Mouse (Mus musculus) retina, adult 2 months (tissue): Measurements from ENCODE around the gene Trpv2.
A peak's percentile ranks its signal among the peaks of the same experiment; 100 is the strongest.

Experiments used
- DNase-seq: peaks from one replicate; pipeline ENCODE4 v3.0.0-alpha.2; 2012; ENCODE audit warnings: low read depth, low spot score

The Trpv2 gene

DNA sequence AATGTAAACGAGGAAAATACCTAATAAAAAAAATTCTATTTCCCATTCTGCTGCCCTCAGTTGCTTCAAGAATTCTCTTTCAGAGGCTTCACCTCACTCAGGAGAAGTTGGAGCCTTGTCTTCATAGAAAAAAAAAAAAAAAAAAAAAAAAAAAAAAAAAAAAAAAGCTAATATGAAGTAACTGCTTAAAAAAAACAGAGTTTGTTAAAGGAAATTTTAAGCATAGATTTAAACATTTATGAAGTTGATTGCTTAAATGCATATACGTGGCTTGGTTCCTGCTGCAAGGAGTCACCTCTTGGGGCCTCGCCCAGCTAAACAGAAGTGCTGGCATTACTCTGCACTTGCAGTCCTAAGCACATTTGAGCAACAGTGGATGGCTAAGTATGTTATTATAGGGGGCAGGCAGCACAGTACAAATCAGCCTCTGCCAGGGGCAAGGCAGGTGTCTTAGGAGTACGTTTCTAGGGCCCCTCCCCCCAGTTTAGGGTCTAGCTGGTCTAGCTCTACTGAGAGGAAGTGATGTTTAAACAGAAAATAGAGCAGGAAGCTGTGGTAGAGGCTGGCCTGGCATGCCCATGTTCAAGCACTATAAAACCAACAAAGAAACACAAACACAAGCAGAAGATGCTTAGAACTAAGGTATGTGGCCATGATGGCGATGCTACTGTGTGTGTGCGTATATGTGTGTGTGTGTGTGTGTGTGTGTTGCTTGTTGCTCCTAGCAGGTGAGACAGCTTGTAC lies at the start of gene Trpv2:
Gene Trpv2 (plus strand): TSS at position 528 of the 744 bp plus-strand sequence.
- DNase-seq: no peak

DNA sequence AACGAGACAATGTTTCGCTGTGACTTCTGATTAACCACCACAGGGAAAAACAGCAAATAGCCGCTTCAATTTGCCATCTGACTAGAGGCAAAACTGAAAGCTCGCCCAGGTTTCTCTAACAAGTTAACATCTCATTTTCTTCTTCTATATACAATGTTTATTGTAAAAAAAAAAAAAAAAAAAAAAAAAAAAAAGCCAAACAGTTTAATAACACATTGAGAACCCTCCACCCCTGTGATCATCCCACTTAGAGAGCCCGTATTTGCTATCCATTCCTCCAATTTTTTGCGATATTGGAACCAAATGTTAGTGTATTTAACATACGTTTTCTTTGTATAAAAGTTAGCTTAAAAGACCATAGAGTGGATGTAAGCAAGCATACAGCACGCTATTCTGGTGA lies 37.2 kb upstream of the Trpv2 start:
- DNase-seq: no peak

DNA sequence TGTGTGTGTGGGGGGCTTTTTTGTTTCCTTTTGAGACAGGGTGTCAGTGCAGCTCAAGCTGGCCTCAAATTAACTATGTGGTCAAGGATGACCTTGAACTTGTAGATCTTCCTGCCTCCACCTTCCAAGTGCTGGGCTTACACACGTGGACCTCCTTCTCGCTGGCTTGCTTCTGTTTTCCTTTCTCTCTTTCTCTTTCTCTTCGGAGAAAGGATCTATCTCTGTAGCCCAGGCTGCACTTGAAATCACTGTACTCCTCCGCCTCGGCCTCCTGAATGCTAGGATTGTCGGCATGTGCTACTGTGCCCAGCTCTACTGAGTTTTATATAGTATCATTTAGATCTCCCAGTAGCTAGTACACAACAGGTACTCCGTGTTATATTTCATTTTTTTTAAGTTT lies 36.7 kb upstream of the Trpv2 start:
- DNase-seq: no peak

DNA sequence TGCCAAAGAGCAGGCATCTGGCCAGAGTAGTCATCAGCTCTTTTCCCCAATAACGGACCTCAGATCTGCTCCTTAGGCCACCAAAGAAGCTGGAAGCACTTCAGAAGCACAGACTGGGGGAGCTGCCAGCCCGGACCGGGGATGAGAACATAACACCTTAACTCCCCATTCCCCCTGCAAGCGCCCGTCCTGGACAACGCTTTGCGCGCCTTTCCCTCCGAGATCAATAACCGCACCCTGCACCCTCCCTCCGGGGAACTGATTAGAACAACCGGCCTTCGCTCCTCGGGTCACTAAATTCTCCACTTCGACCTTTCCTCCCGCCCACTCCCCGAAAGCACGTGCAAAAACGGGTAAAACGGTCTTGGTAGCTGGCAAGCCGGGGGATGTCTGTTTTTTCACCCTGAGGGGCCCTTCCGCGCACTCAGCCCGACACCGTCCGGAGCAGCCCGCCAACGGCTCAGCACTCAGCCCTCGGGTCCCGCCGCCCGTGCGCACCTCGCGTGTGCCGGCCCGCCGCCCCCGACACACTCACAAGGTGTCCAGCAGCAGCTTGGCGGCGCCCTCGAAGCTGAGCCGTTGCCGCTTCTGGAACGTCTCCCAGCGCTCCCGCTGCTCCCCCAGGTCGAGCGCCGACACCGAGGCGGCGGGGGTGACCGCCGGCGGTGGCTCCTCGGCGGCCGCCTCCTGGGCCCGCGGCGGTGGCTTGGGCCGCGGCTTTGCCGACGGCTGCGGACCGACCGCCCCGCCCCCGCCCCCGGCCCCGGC lies 35.8 kb upstream of the Trpv2 start:
- no peak for DNase-seq

DNA sequence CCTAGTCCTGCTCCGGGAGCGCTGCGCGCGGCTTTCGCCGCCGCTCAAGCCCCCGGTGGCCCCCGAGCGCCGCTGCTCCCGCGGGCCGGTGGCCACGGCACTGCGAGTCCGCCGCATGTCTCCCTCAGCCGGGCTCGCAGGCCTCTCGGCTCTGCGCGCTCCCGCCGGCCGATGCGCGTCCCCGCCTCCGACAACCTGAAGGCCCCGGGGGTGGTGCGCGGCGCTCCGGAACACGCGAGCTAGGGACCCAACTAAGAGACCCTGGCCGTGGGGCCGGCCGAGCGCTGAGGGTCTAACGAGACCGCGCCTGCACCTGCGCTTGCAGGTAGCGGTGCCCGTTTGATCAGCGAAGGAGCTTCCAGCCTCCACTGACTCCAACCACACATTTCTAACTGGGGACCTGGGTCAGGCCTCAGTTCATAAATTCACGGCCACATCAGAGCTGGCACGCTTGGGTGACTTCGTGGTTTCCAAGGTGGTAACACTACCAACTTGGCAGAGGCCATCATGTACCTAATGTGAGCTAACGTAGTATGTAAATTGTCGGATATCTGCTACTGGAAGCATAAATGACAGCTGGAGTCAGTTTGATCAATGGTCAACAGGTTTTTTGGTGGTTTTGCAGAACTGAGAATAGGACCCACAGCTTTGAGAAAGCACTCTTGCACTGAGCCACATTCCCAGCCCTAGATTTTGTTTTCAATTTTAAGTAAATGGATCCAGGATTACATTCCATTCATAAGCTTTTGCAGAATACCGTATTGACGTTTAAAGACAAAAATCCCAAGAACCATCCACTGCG lies 35.0 kb upstream of the Trpv2 start, which contains the start of gene Cenpv:
Gene Cenpv (minus strand): TSS at position 173 of the 802 bp plus-strand sequence.
- DNase-seq: peak; percentile 32

DNA sequence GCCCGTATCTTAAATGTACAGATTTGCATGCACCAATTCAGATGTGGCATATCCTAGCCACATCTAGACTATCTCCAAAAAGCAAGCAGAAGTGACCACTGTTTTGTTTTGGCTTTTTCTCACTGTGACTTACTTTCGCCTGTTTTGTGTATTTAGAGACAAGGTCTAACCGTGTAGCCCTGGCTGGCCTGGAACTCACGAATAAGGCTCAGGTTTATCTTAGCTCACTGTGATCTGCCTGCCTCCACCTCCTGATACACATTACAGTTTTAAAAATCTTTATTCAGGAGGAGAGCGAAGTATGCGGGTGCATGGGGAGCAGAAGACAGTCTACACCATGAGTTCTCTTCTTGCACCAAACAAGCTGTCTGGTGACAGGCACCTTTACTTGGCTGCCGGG lies 34.1 kb upstream of the Trpv2 start:
- no peak for DNase-seq

DNA sequence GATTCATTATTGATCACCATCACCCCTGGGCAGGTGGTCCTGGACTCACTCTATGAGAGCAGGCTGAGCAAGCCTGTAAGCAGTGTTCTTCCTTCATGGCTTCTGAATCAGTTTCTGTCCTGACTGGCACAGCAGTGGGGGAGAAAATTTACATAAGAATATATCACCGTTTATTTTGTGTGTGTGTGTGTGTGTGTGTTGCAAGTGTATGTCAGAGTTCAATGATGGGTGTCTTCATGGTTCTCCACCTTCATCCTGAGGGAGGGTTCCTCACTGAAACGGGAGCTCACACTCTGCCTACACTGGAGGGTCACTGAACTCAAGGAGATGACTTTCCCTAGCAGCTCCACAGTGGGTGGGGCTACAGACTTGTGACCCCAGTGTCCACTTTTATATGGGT lies 33.3 kb upstream of the Trpv2 start:
- DNase-seq: no peak

DNA sequence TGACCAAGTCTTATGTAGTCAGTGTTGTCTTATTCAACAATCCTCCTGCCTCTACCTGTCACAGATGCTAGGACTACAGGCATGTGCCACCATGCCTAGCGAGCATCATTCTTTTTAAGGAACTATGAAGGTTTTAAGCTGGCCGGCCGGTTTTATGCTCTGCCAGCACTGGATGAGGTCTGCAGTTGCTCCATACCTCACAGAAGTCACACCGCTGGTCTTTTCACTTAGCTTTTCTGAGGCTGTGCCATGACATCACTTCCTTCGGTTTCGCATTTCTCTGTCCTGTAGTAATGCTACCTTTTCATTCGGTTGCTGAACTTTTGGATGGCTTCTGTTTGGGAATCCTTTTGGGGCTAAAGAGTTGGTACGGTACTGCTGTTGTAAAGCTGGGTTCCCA lies 32.7 kb upstream of the Trpv2 start:
- DNase-seq: no peak

DNA sequence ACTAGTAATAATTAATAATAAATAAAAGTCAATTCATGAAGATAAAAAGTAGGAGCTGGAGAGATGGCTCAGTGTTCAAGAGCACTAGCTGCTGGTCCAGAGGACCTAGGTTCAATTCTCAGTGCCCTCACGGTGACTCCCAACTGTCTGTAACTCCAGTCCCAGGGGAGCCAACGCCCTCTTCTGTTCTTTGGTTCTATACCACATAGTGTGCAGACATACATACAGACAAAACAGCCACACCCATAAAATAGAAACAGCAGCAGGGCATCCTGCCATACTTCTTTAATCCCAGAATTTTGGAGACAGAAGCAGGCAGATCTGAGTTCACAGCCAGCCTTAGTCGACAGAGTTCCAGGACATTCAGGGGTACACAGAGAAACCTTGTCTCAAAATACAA lies 30.3 kb upstream of the Trpv2 start:
- no peak for DNase-seq

DNA sequence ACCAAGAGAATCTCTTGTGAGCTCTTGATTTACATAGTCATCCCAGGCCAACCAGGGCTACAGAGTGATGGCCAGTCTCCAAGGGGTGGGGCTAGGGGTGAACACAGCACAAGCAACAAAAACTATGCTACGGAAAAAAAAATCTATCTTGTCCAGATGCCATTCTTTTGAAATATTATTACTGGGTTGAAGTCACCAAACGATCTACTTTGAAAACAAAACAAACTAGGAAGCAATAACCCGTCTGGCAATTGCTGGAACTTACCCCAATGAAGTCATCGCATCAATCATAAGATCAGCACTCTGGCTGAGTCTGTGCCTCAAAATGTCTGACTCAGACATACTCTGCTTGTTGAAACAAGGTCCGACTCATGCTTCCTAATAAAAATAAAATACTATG lies 24.5 kb upstream of the Trpv2 start:
- DNase-seq: no peak

DNA sequence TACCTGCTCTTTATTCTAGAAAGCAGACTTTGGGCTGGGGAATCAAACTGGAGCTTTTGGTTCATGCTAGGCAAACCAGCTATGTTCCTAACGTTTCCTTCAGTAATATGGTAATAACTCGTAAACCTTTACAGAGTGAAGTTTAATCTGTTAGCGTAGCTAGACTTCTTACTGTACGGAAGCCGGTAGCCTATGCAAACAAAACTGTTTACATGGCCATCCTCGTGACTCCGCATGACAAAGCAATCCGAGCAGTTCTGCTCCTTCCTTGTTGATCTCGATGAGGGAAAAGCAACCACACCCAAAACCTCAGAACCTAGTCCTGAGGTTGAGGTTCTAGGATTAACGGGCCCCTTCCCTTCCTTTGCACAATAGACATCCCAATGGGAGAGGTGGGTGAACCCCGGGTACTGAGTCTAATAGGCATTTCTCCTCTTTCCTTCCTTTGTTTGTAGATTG lies 24.0 kb upstream of the Trpv2 start:
- no peak for DNase-seq

DNA sequence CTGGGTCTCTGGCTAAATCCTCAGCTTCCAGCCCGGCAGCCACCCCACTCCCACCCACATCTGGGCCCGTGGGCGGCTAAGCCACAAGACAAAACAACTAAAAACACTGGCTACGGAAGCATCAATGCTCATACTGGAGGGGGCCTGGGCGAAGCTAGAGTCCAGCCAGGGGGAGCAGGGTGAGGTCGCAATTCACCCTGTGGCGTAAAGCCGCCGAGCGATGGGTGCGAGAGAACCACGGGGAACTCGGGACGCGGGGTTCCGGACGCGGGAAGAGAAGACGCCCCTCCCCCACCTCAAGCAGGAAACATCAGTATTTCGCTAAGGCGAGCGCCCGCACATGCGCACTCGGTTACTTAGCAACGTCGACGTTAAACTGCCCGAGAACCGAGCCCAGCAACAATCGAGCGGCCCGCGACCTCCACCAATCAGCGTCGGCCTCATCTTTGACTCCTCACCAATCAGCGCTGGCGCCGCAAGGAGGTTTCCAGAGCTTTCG lies 23.5 kb upstream of the Trpv2 start, which contains the start of gene Ubb:
Gene Ubb (plus strand): TSS at position 445 of the 499 bp plus-strand sequence.
- peak; percentile 99 for DNase-seq

DNA sequence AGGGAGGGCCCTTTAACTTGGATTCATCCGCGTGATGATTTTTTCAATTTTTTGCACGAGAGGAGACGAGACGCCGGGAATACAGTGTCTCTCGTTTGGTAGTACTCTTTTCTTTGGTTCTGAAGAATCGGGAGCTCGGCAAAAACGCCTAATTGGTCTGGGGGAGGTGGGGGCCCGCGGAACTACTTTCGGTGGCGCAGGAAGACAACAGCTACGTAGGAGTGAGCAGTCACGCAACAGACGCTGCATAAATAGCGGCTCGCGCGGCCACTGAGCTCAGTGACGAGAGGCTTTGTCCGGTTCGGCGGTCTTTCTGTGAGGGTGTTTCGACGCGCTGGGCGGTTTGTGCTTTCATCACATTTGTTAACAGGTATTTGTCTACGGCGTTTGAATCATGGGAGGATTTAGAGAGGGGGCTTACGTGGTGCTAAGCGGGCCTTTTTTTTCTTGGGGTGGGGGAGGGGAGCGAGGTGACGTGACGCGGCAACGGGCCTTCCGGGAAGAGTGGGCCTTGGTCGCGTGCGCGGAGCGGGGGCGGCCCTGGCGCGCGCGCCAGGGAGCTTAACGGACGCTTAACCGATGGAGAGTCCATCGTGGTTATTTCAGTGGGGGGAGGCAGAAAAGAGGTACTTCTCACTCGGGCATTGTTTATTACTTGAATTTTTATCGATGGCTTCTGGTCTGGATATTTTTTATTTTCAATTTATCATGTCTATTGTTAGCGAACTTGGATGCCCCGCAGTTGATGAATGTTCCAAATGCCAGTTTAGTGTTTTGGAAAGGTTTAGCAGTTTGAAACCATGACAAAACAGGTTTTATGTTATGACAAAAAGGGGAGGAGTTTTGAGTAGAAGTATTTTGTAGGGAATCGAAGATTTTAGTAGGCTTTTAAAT lies 22.8 kb upstream of the Trpv2 start:
- peak; percentile 79 for DNase-seq

DNA sequence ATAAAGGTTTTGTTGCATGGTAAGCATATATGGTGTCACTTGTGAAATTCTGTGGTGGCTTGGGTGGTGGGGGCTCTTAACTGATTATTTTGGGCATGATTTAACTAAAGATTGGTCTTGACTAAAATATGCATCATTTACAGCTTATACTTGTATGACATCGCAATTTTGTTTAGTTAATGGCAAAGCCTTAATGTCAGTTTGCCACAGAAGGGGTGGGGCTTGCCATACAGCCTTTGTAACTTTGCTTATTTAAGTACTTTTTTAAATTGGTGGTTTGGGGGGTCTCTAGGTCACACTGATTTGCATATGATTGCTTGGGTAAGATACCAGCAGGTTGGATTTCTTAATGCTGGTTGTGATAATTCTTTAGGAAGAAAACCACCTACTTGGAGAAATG lies 21.1 kb upstream of the Trpv2 start:
- no peak for DNase-seq

DNA sequence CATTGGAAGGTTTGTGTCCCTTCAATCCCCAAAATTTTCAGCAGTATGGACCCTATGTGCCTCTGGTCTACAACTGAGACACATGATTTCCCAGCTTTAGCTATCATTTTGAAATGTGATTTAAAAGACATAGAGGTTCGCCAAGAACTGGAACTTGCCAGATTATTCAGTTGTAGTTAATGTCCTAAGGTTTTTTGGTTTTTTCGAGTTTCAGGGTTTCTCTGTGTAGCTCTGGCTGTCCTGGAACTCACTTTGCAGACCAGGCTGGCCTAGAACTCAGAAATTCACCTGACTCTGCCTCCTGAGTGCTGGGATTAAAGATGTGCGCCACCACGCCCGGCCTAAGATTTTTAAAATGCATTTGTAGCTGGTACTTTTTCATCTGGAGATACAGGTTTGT lies 20.7 kb upstream of the Trpv2 start:
- no peak for DNase-seq

DNA sequence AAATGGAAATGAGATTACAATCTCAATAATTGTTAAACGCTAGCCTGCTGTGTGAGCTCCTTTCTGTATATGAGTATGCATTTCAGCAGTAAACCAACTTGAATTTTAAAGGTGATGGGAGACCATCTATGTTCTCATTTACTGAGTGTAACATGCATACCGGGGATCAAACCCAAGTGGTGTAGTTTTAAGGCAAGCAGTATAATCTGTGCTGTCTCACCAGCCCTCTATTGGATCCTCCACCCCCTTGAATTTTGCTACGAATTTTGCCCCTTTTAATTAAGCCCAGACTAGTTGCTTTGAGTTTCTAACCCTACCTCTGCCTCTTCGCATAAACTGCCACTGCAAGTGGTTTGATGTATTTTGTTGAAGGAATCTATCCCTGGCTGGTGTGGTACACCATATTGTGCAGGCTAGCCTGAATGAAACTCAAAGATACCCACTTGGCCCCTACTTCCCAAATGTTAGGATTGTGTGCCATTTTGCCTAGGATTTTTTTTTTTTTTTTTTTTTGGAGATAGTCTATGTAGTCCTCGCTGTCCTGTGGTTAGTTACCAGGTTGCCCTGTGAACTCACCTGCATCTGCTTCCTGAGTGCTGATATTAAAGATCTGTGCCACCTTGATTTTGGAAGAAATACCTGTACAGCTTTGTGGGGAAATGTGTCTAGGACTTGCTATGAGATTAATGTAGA lies 20.0 kb upstream of the Trpv2 start:
- no peak for DNase-seq

DNA sequence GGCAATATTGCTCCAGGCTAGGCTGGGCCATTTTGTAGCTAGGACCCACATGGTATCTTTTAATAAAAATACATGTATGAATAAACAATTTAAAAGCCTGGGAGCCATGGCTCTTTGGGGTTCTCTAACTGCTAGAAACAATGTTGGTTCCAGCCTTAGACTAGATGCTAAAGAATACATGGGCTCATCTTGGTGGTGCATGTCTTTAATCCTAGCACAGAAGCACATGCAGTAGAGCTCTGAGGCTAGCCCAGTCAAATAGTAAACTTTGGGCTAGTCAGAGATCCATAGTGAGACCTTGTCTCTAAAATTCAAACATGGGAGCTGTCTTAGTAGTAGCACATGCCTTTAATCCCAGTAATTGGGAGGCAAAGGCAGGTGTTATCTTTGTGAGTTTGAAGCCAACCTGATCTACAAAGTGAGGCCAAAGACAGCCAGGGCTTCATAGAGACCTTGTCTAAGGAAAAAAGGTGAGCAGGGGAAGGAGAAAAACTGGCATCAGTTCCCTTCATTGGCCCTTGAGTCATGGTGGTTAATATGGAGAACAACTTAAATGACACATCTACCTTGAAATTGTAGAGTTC lies 19.3 kb upstream of the Trpv2 start:
- no peak for DNase-seq

DNA sequence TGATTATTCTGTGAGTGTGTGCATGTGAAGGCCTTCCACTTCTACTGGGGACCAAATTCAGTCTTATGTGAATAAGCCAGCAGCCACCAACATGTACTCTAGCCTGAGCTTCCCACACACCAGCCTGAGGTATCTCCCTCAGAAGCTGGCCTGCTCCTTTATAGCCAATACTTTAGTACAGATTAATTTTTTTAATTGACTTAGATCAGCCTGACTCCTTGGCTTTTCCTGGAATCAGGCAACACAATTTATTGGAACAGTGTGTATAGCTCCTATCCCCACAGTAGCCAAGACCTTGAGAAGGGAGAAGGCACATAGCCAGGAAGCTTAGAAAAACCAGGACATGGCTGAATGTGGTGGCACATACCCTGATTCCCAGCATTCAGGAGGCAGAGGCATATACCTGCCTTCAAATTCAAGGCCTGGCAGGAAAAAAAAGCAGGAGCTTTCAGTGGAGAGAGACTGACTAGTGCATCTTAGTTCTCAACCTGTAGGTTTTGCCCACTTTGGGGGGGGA lies 18.3 kb upstream of the Trpv2 start:
- no peak for DNase-seq

DNA sequence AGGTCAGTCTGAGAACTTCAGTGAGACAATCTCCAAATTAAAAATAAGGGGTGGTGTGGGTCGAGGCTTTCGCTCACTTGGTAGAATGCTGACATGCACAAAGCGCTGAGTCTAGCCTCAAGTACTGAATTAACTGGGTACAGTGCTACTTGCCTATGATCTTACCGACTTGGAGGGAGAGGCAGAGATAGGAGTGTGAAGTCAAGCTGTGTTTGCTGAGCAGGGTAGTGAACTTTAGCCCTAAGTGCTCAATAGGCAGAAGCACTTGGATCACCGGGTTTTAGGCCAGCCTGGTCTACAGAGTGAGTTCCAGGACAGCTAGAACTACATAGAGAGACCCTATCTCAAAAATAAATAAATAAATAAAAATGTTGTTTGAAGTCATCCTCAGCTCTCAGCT lies 17.1 kb upstream of the Trpv2 start:
- no peak for DNase-seq

DNA sequence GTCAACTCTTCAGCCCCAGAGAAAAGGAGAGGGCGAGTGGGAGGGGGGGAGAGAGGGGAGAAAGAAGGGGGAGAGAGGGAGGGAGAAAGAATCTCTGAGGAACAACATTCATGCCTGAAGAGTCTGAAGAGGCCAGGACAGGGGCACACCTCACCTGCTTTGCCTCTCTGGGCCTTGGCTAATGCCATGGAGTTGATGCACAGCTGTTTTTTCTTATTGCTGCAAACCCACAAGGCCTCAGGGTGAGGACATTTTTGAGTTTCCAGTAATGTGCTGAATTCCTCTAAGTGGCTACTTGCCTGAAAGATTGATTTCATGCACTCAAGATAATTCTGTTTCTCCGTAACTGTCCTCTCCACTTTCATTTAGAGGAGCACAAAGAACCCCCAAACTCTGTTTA lies 16.1 kb upstream of the Trpv2 start:
- no peak for DNase-seq
